Mouse (Mus musculus): ENCODE results near the gene Elavl1. TPM values are rescaled to one million over a fixed set of nuclear protein-coding genes. Genes with fewer than 3 reads are reported as not detected.
A peak's percentile ranks its signal among the peaks of the same experiment; 100 is the strongest.

The Elavl1 gene
- polyA plus RNA-seq, 1 experiment = 28.2 TPM

GRCm38 (mm10) chr8:4252934-4253841 is 72.0 kb downstream of the Elavl1 start, which contains the start of gene Snapc2:
TSS of gene Snapc2 (plus strand) at chr8:4253080.
- H3K4me1 ChIP-seq (ENCODE audit: control insufficient read depth, insufficient read depth, low read length) = peaks cover 20% of the 10 kb centered on the region
- peak within 1 kb of the TSS; percentile 84 for H3K27ac ChIP-seq (ENCODE audit: control insufficient read depth, insufficient read depth, low read depth, low read length)
- TF ChIP-seq CTCF (IDR thresholded peaks at IDR 0.05; ENCODE audit: control insufficient read depth, insufficient read depth, insufficient replicate concordance, low read depth, low read length) (no peak), POLR2A (IDR thresholded peaks at IDR 0.05; ENCODE audit: control insufficient read depth, low read depth, low read length) (peak; percentile 74)
- peak within 1 kb of the TSS; percentile 91 for H3K4me3 ChIP-seq (ENCODE audit: control insufficient read depth, low read depth, low read length)
- H3K27me3 ChIP-seq (ENCODE audit: control insufficient read depth, insufficient read depth, low read length) = no peaks in the 10 kb centered on the region
- no peaks in the 10 kb centered on the region for H3K36me3 ChIP-seq (ENCODE audit: control insufficient read depth, insufficient read depth, low read length)

- Histone ChIP-seq H3K27me3 (ENCODE audit: control insufficient read depth, insufficient read depth, low read length) (no peaks in the 10 kb centered on the region), H3K36me3 (ENCODE audit: control insufficient read depth, insufficient read depth, low read length) (no peaks in the 10 kb centered on the region), H3K27ac (ENCODE audit: control insufficient read depth, insufficient read depth, low read depth, low read length) (no peak overlapping the region), H3K4me3 (ENCODE audit: control insufficient read depth, low read depth, low read length) (peak overlapping the region; percentile 91), H3K4me1 (ENCODE audit: control insufficient read depth, insufficient read depth, low read length) (peaks cover 19% of the 10 kb centered on the region)
- TF ChIP-seq CTCF (IDR thresholded peaks at IDR 0.05; ENCODE audit: control insufficient read depth, insufficient read depth, insufficient replicate concordance, low read depth, low read length) (no peak), POLR2A (IDR thresholded peaks at IDR 0.05; ENCODE audit: control insufficient read depth, low read depth, low read length) (no peak)
Measured at GRCm38 (mm10) chr8:4252116-4252760, 73.0 kb downstream of the Elavl1 start.

DNA sequence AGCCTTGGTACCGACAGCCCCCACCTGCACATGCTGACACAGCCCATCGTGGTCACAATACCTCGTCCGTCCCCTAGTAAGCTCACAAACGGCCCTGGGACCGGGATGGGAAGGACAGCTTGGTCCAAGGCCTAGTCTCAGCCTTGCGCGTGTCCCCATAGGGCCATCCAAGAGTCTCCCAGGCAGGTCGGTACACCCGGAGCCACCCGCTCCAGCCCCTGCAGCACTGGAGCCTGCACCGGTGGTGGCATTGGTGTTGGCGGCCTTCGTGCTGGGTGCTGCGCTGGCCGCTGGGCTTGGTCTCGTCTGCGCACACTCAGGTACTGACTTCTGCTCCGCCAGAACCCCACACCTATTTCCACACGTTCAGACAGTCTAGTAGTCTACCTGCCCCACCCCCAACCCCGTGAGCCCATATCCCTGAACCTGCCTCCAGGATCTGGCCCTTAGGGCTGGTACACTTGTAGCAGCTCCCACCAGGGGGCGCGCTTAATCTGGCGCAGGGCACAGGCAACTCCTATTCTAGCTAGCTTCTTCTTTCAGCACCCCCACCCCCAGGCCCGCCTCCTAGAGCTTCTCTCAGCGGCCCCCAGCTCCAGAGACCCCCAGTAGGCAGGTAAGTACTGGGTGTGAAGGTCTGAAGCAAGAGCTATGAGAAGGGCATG is 74.8 kb downstream of the Elavl1 start:
- Histone ChIP-seq H3K4me3 (ENCODE audit: control insufficient read depth, low read depth, low read length) (peak overlapping the region; percentile 38), H3K36me3 (ENCODE audit: control insufficient read depth, insufficient read depth, low read length) (no peaks in the 10 kb centered on the region), H3K27ac (ENCODE audit: control insufficient read depth, insufficient read depth, low read depth, low read length) (no peak overlapping the region), H3K27me3 (ENCODE audit: control insufficient read depth, insufficient read depth, low read length) (no peaks in the 10 kb centered on the region), H3K4me1 (ENCODE audit: control insufficient read depth, insufficient read depth, low read length) (peaks cover 19% of the 10 kb centered on the region)
- TF ChIP-seq POLR2A (IDR thresholded peaks at IDR 0.05; ENCODE audit: control insufficient read depth, low read depth, low read length) (peak; percentile 14; the same call in 1 of the 2 replicates), CTCF (IDR thresholded peaks at IDR 0.05; ENCODE audit: control insufficient read depth, insufficient read depth, insufficient replicate concordance, low read depth, low read length) (peak; percentile 74; the same call in 1 of the 2 replicates)

GRCm38 (mm10) chr8:4249213-4249612 is 76.0 kb downstream of the Elavl1 start:
- Histone ChIP-seq H3K27ac (ENCODE audit: control insufficient read depth, insufficient read depth, low read depth, low read length) (peak overlapping the region; percentile 5; the same call in 1 of the 2 replicates), H3K4me3 (ENCODE audit: control insufficient read depth, low read depth, low read length) (peak overlapping the region; percentile 56), H3K4me1 (ENCODE audit: control insufficient read depth, insufficient read depth, low read length) (peaks cover 19% of the 10 kb centered on the region), H3K36me3 (ENCODE audit: control insufficient read depth, insufficient read depth, low read length) (no peaks in the 10 kb centered on the region), H3K27me3 (ENCODE audit: control insufficient read depth, insufficient read depth, low read length) (no peaks in the 10 kb centered on the region)
- no peak for TF ChIP-seq POLR2A (IDR thresholded peaks at IDR 0.05; ENCODE audit: control insufficient read depth, low read depth, low read length)
- no peak for TF ChIP-seq CTCF (IDR thresholded peaks at IDR 0.05; ENCODE audit: control insufficient read depth, insufficient read depth, insufficient replicate concordance, low read depth, low read length)

GRCm38 (mm10) chr8:4247951-4248540 is 77.2 kb downstream of the Elavl1 start, which contains the start of gene Tgfbr3l:
TSS of gene Tgfbr3l (plus strand) at chr8:4248214.
- no peaks in the 10 kb centered on the region for H3K27me3 ChIP-seq (ENCODE audit: control insufficient read depth, insufficient read depth, low read length)
- no peaks in the 10 kb centered on the region for H3K36me3 ChIP-seq (ENCODE audit: control insufficient read depth, insufficient read depth, low read length)
- H3K4me3 ChIP-seq (ENCODE audit: control insufficient read depth, low read depth, low read length) = peak within 1 kb of the TSS; percentile 56
- H3K4me1 ChIP-seq (ENCODE audit: control insufficient read depth, insufficient read depth, low read length) = peaks cover 16% of the 10 kb centered on the region
- no peak for TF ChIP-seq POLR2A (IDR thresholded peaks at IDR 0.05; ENCODE audit: control insufficient read depth, low read depth, low read length)
- no peak for TF ChIP-seq CTCF (IDR thresholded peaks at IDR 0.05; ENCODE audit: control insufficient read depth, insufficient read depth, insufficient replicate concordance, low read depth, low read length)
- H3K27ac ChIP-seq (ENCODE audit: control insufficient read depth, insufficient read depth, low read depth, low read length) = peak within 1 kb of the TSS; percentile 49

GRCm38 (mm10) chr8:4247241-4247640 is 78.0 kb downstream of the Elavl1 start:
- peaks cover 16% of the 10 kb centered on the region for H3K4me1 ChIP-seq (ENCODE audit: control insufficient read depth, insufficient read depth, low read length)
- TF ChIP-seq POLR2A (IDR thresholded peaks at IDR 0.05; ENCODE audit: control insufficient read depth, low read depth, low read length) = no peak
- no peak for TF ChIP-seq CTCF (IDR thresholded peaks at IDR 0.05; ENCODE audit: control insufficient read depth, insufficient read depth, insufficient replicate concordance, low read depth, low read length)
- H3K4me3 ChIP-seq (ENCODE audit: control insufficient read depth, low read depth, low read length) = no peak overlapping the region
- no peaks in the 10 kb centered on the region for H3K36me3 ChIP-seq (ENCODE audit: control insufficient read depth, insufficient read depth, low read length)
- no peak overlapping the region; the same call in 1 of the 2 replicates for H3K27ac ChIP-seq (ENCODE audit: control insufficient read depth, insufficient read depth, low read depth, low read length)
- no peaks in the 10 kb centered on the region for H3K27me3 ChIP-seq (ENCODE audit: control insufficient read depth, insufficient read depth, low read length)
